In genomic region chr4:42920726-42921125, GRCm38 (mm10) we compare ENCODE assay signal across 26 mouse cellular contexts. TPM values are rescaled to one million over a fixed set of nuclear protein-coding genes. Genes with fewer than 3 reads are reported as not detected.
A peak's percentile ranks its signal among the peaks of the same experiment; 100 is the strongest.
DNase-seq lines count a peak whose midpoint lies in the region.
"Had no signal": no experiment of that assay in that cellular context is flagged by ENCODE, and none has a peak within 500 bp of the region (broad histone marks: within the 10 kb centered on the region; RNA-seq: fewer than 3 reads in every experiment).

No protein-coding gene starts in this region.

- intact Hi-C loops in left cerebral cortex, postnatal 36 days (cut with DNase I) = loop anchor here (5.0 kb wide), 1 partner anchor 33 kb away; no protein-coding TSS in a partner anchor

- peak; percentile 57 for DNase-seq in heart, adult 11 months
- no peak for DNase-seq in heart, adult 18-20 months
- peak; percentile 12 to 17 for DNase-seq in left cerebral cortex, postnatal 36 days (ENCODE audit: low spot score in 2 of 2)
- DNase-seq in left cerebral cortex, adult 11 months (ENCODE audit: low spot score) = no peak
- DNase-seq in right cerebral cortex, postnatal 25 days = peak; percentile 13
- DNase-seq in right cerebral cortex, adult 18-20 months = no peak
- DNase-seq in cerebellum, adult 8-10 months = no peak
- DNase-seq: adrenal gland, adult 8-10 months; cerebellum, adult 2 months; cerebellum, postnatal 25 days; gastrocnemius, adult 2 months; gastrocnemius, postnatal 36 days; heart, postnatal 14 days; kidney, adult 9 months; kidney, postnatal 10 days; liver; retina, postnatal 1 day; spleen, adult 18-20 months; thymus, adult 2 months; thymus, postnatal 36 days had no signal

RNA-seq across cellular contexts. Expression of gene Phf24, which starts 4.3 kb away (rescaled TPM):
- total RNA-seq in heart, adult 18-20 months (2021) = 1 to 10 TPM; 6.5 to 7.7 TPM
- 100 to 1,000 TPM; 333 to 352 TPM for total RNA-seq in left cerebral cortex, postnatal 36 days (2021)

RNA-seq across cellular contexts. Expression of gene Dnajb5, which starts 28.9 kb away (rescaled TPM):
- total RNA-seq in heart, adult 18-20 months (2021) = 100 to 1,000 TPM in 1 of 2 experiments, 10 to 100 TPM in 1; 95.5 to 101 TPM
- 100 to 1,000 TPM; 197 to 202 TPM for total RNA-seq in left cerebral cortex, postnatal 36 days (2021)

RNA-seq across cellular contexts. Expression of gene Fam205c, which starts 46.7 kb away (rescaled TPM):
- total RNA-seq in heart, adult 18-20 months (2021) = 10 to 100 TPM; 12.2 to 12.9 TPM
- 1 to 10 TPM; 1.2 to 2.0 TPM for total RNA-seq in left cerebral cortex, postnatal 36 days (2021)
- total RNA-seq: adrenal gland, adult 8-10 months; adrenal gland, postnatal 4 days; hindbrain, postnatal 0 days; midbrain, postnatal 0 days had no signal

RNA-seq across cellular contexts. Expression of gene 1700022I11Rik, which starts 48.7 kb away (rescaled TPM):
- not detected for total RNA-seq in heart, adult 18-20 months (2021)
- not detected for total RNA-seq in left cerebral cortex, postnatal 36 days (2021)
- total RNA-seq: adrenal gland, adult 8-10 months; adrenal gland, postnatal 4 days; gastrocnemius, adult 2 months; gastrocnemius, postnatal 36 days; heart, adult 8-10 months; heart, postnatal 14 days; hindbrain, postnatal 0 days; layer of hippocampus, postnatal 10 days; left cerebral cortex, adult 8-10 months; midbrain, postnatal 0 days had no signal

Comparison
In these comparisons a context has a peak if more than half of its experiments do, and no peak if none do; other contexts are left out.
1. DNase-seq: peak in heart, adult 11 months (single experiment), left cerebral cortex, postnatal 36 days (2 of 2) and right cerebral cortex, postnatal 25 days (single experiment); none in heart, adult 18-20 months (0 of 2), left cerebral cortex, adult 11 months (single experiment), right cerebral cortex, adult 18-20 months (single experiment) and cerebellum, adult 8-10 months (single experiment).
2. RNA of gene Phf24, which starts 4.3 kb away (total RNA-seq): 333 to 352 TPM in left cerebral cortex, postnatal 36 days; 6.5 to 7.7 TPM in heart, adult 18-20 months; every median in the first group is over 10 times any median in the second.
3. RNA of gene Fam205c, which starts 46.7 kb away (total RNA-seq): 12.2 to 12.9 TPM in heart, adult 18-20 months; 1.2 to 2.0 TPM in left cerebral cortex, postnatal 36 days; every median in the first group is over 4 times any median in the second.